Mouse (Mus musculus) hindbrain, postnatal 0 days (tissue): ENCODE data around the gene Tbx1. TPM values are rescaled to one million over a fixed set of nuclear protein-coding genes. Genes with fewer than 3 reads are reported as not detected.

Source experiments
- ATAC-seq: fragments of 200-750 bp; cut with Nextera tagmentation; 2 replicates; pipeline ENCODE4 v1.8.0; 2017; ENCODE audit warnings: mild to moderate bottlenecking, moderate TSS enrichment, moderate library complexity
- DNase-seq: peaks from one replicate; pipeline ENCODE4 v3.0.0-alpha.2; 2015; ENCODE audit warnings: low spot score
- H3K27ac ChIP-seq: fragments of 300-500 bp; sonication (generic); 2 replicates; pipeline ENCODE4 v1.5.1; 2014; ENCODE audit warnings: mild to moderate bottlenecking
- H3K27me3 ChIP-seq: fragments of 300-500 bp; sonication (generic); 2 replicates; pipeline ENCODE4 v1.6.1; 2014; ENCODE audit warnings: low read length, mixed read lengths; ENCODE audit not compliant: insufficient read depth
- H3K36me3 ChIP-seq: fragments of 300-500 bp; sonication (generic); 2 replicates; pipeline ENCODE4 v1.6.1; 2014; ENCODE audit warnings: low read length, mixed read lengths; ENCODE audit not compliant: insufficient read depth
- H3K4me1 ChIP-seq: fragments of 300-500 bp; sonication (generic); 2 replicates; pipeline ENCODE4 v1.6.1; 2014; ENCODE audit warnings: antibody characterized with exemption, low read length, mixed read lengths; ENCODE audit not compliant: insufficient read depth
- H3K4me2 ChIP-seq: fragments of 300-500 bp; sonication (generic); 2 replicates; pipeline ENCODE4 v1.6.1; 2014; ENCODE audit warnings: low read depth, mild to moderate bottlenecking, low read length, moderate library complexity, mixed read lengths
- H3K4me3 ChIP-seq: fragments of 300-500 bp; sonication (generic); 2 replicates; pipeline ENCODE4 v1.5.1; 2014; ENCODE audit warnings: low read length
- H3K9ac ChIP-seq: fragments of 300-500 bp; sonication (generic); replicated peaks from 2 replicates; pipeline ENCODE4 v1.6.1; 2014; ENCODE audit warnings: mild to moderate bottlenecking, low read length, moderate library complexity, mixed read lengths
- H3K9me3 ChIP-seq: fragments of 300-500 bp; sonication (generic); 2 replicates; pipeline ENCODE4 v1.6.1; 2016; ENCODE audit warnings: low read length, mixed read lengths
- CTCF ChIP-seq: IDR thresholded peaks from 2 replicates; pipeline ENCODE4 v1.5.1; 2016; ENCODE audit warnings: antibody characterized with exemption, control low read depth, low read depth
- WGBS: fragments of 180-500 bp; shearing (Covaris S2); extraction: QIAGEN DNeasy Blood & Tissue Kit; methylation state at CpG from one replicate; pipeline ENCODE4 v1.1.7; 2014; 5-methylcytosine and 5-hydroxymethylcytosine counted together
- polyA plus RNA-seq: library from polyadenylated mRNA; unstranded; fragments of >200 nt; fragmentation: Nextera tagmentation; extraction: Ambion mirVana; gene quantifications from 2 replicates; pipeline ENCODE4 v1.2.1, GENCODE M21; 2015
- total RNA-seq: library from RNA; depleted of rRNA; stranded (reverse); fragments of >200 nt; gene quantifications from 2 replicates; pipeline ENCODE4 v1.2.3, GENCODE M21; 2014

Tbx1 gene
- total and polyA plus RNA-seq, 2 experiments from 2014 or later: 0.37 to 0.51 TPM

- H3K9me3 ChIP-seq: no peaks in the 10 kb centered on the region
- H3K4me3 ChIP-seq: no peak overlapping the region
- DNase-seq: no peak
- no peak overlapping the region for H3K9ac ChIP-seq
- H3K27ac ChIP-seq: no peak overlapping the region
- 62% methylated on average over 2 of the region's 2 CpGs for WGBS
- H3K4me1 ChIP-seq: no peaks in the 10 kb centered on the region
- no peak for ATAC-seq
- H3K4me2 ChIP-seq: no peak overlapping the region
- H3K27me3 ChIP-seq: 0 out of 2 replicates have a peak, but pooled peaks cover 5% of the 10 kb centered on the region
- no peak for TF ChIP-seq CTCF
- H3K36me3 ChIP-seq: no peaks in the 10 kb centered on the region
Measured at GRCm38 (mm10) chr16:18609099-18609498, 18.6 kb upstream of the Tbx1 start.

- DNase-seq (no peak), ATAC-seq (no peak)
- TF ChIP-seq CTCF: no peak
- no peak overlapping the region for H3K4me3 ChIP-seq
- H3K4me2 ChIP-seq: no peak overlapping the region
- H3K36me3 ChIP-seq: no peaks in the 10 kb centered on the region
- no peaks in the 10 kb centered on the region for H3K4me1 ChIP-seq
- H3K27ac ChIP-seq: no peak overlapping the region
- no peaks in the 10 kb centered on the region for H3K9me3 ChIP-seq
- 0 out of 2 replicates have a peak, but pooled peaks cover 5% of the 10 kb centered on the region for H3K27me3 ChIP-seq
- H3K9ac ChIP-seq: no peak overlapping the region
- 8% methylated on average over 11 of the region's 11 CpGs for WGBS
Measured at GRCm38 (mm10) chr16:18608226-18608625, 17.8 kb upstream of the Tbx1 start.

- no peak for ATAC-seq
- no peak for TF ChIP-seq CTCF
- DNase-seq: no peak
- H3K9ac ChIP-seq: no peak overlapping the region
- H3K27me3 ChIP-seq: 0 out of 2 replicates have a peak, but pooled peaks cover 5% of the 10 kb centered on the region
- H3K4me2 ChIP-seq: no peak overlapping the region
- no peak overlapping the region for H3K4me3 ChIP-seq
- 74% methylated on average over 5 of the region's 5 CpGs for WGBS
- H3K9me3 ChIP-seq: no peaks in the 10 kb centered on the region
- no peaks in the 10 kb centered on the region for H3K36me3 ChIP-seq
- no peaks in the 10 kb centered on the region for H3K4me1 ChIP-seq
- H3K27ac ChIP-seq: no peak overlapping the region
Measured at GRCm38 (mm10) chr16:18605705-18606104, 15.2 kb upstream of the Tbx1 start.

DNA sequence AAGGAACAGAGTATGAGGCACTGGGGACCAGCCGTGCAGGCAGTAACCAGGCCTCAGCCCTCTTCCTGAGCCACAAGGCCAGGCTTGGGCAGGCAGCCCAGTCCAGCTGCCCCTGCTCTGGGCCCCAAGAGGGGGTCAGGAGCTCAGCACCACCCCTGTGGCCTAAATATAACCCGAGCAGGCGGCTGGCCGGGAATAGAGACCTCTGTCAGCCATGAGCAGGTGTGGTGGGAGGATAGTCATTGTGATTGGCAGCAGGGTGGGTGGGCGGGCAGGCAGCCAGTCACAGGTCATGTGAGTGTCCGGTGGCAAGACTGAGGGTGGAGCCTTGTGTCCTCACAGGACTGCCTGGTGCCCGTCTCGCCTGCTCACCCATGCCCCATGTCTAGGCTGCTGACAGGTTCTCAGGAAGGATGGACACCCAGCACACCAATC lies 13.8 kb upstream of the Tbx1 start:
- Histone ChIP-seq H3K4me2 (no peak overlapping the region), H3K9me3 (no peaks in the 10 kb centered on the region), H3K4me3 (no peak overlapping the region), H3K27me3 (0 out of 2 replicates have a peak, but pooled peaks cover under 1% of the 10 kb centered on the region), H3K4me1 (no peaks in the 10 kb centered on the region), H3K36me3 (no peaks in the 10 kb centered on the region), H3K9ac (no peak overlapping the region), H3K27ac (no peak overlapping the region)
- WGBS: 55% methylated on average over 8 of the region's 8 CpGs
- DNase-seq (no peak), ATAC-seq (peak; percentile 15; the same call in 1 of the 2 replicates)
- no peak for TF ChIP-seq CTCF

- Histone ChIP-seq H3K36me3 (no peaks in the 10 kb centered on the region), H3K27me3 (no peaks in the 10 kb centered on the region), H3K9ac (no peak overlapping the region), H3K4me2 (no peak overlapping the region), H3K27ac (no peak overlapping the region), H3K4me3 (no peak overlapping the region), H3K9me3 (no peaks in the 10 kb centered on the region), H3K4me1 (no peaks in the 10 kb centered on the region)
- DNase-seq (no peak), ATAC-seq (0 out of 2 replicates have a peak, but pooled peaks have one; percentile 10)
- no peak for TF ChIP-seq CTCF
- WGBS: 55% methylated on average over 7 of the region's 7 CpGs
Measured at GRCm38 (mm10) chr16:18601447-18601846, 11.0 kb upstream of the Tbx1 start.

- WGBS: 91% methylated on average over 3 of the region's 3 CpGs
- H3K4me3 ChIP-seq: no peak overlapping the region
- ATAC-seq (no peak), DNase-seq (no peak)
- no peak for TF ChIP-seq CTCF
- no peaks in the 10 kb centered on the region for H3K36me3 ChIP-seq
- no peaks in the 10 kb centered on the region for H3K4me1 ChIP-seq
- no peak overlapping the region for H3K4me2 ChIP-seq
- H3K27ac ChIP-seq: no peak overlapping the region
- no peaks in the 10 kb centered on the region for H3K9me3 ChIP-seq
- peaks cover 5% of the 10 kb centered on the region; the same call in 1 of the 2 replicates for H3K27me3 ChIP-seq
- no peak overlapping the region for H3K9ac ChIP-seq
Measured at GRCm38 (mm10) chr16:18598006-18598405, 7.5 kb upstream of the Tbx1 start.

- Histone ChIP-seq H3K4me3 (no peak overlapping the region), H3K27me3 (peaks cover 14% of the 10 kb centered on the region), H3K27ac (no peak overlapping the region), H3K36me3 (no peaks in the 10 kb centered on the region), H3K9ac (no peak overlapping the region), H3K4me2 (no peak overlapping the region), H3K4me1 (peaks cover 1% of the 10 kb centered on the region; the same call in 1 of the 2 replicates), H3K9me3 (no peaks in the 10 kb centered on the region)
- 60% methylated on average over 5 of the region's 5 CpGs for WGBS
- no peak for TF ChIP-seq CTCF
- ATAC-seq (no peak), DNase-seq (no peak)
Measured at GRCm38 (mm10) chr16:18596255-18596654, 5.8 kb upstream of the Tbx1 start.
